Mouse (Mus musculus) stomach, postnatal 0 days (tissue): ENCODE data around the gene Pear1.

Source experiments
- CTCF ChIP-seq: IDR thresholded peaks from 2 replicates; pipeline ENCODE4 v1.5.1; 2016; ENCODE audit warnings: antibody characterized with exemption, low read depth, mild to moderate bottlenecking, moderate library complexity
- EP300 ChIP-seq: optimal IDR thresholded peaks from 2 replicates; pipeline ENCODE3; 2016; ENCODE audit warnings: antibody characterized with exemption

- TF ChIP-seq CTCF: no peak
- no peak for TF ChIP-seq EP300
Observed at GRCm38 (mm10) chr3:87855936-87856335, 31.8 kb upstream of the Pear1 start.
